Comparison of ENCODE assay signal across 9 mouse cellular contexts in the genomic region with DNA sequence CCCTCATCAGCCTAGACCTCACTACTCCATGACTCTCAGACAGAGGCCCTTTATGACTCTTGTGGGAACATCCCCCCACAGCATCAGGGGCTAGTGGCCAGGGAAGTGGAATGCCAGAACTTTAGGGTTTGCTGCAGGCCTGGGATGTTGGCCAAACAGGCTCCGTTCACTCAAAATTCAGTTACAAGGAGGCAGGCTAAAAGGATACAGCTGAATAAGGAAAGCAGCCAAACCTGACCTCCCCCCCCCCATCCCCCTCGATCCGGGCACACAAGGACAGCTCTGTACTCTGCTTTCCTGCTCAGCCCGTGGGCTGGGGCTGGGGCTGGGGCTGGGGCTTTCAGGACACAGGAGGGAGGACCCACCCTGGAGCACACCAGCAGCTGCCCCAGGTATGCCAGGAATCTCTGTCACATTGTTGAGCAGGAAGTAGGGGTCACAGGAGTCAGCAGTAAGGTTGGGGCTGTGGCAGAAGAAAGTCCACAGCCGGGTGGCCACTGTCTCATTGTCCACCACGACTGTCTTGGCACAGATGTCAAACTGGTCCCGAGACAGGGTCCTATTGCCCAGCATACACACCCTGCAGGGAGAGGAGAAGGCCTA. TPM values are rescaled to one million over a fixed set of nuclear protein-coding genes. Genes with fewer than 3 reads are reported as not detected.
DNase-seq lines count a peak whose midpoint lies in the region; ATAC-seq lines count a peak whose summit lies in the region.
"Had no signal": no experiment of that assay in that cellular context is flagged by ENCODE, and none has a peak within 500 bp of the region (broad histone marks: within the 10 kb centered on the region; RNA-seq: fewer than 3 reads in every experiment).

No protein-coding gene starts in this region.

- 37% methylated on average over 7 of the region's 7 CpGs for WGBS in hindbrain, embryonic 16.5 days

- H3K27ac ChIP-seq in hindbrain, embryonic 16.5 days (ENCODE audit: low read depth, low read length): peak overlapping the region; percentile 77
- H3K27ac ChIP-seq: liver, embryonic 14.5 days had no signal

- no peak overlapping the region for H3K9ac ChIP-seq in hindbrain, embryonic 16.5 days (ENCODE audit: low read depth, low read length)
- H3K9ac ChIP-seq: liver, embryonic 14.5 days had no signal

- peak; percentile 54 to 68 for DNase-seq in cerebellum, postnatal 10 days
- DNase-seq in cerebellum, postnatal 36 days: no peak
- DNase-seq in urinary bladder, postnatal 14 days (ENCODE audit: low spot score): peak; percentile 40
- no peak for DNase-seq in urinary bladder, postnatal 10 days (ENCODE audit: low spot score)
- DNase-seq in lung, postnatal 10 days: peak; percentile 81

- H3K36me3 ChIP-seq in hindbrain, embryonic 16.5 days (ENCODE audit: control insufficient read depth, insufficient read depth, low read length): no peaks in the 10 kb centered on the region

- no peaks in the 10 kb centered on the region for H3K9me3 ChIP-seq in hindbrain, embryonic 16.5 days (ENCODE audit: control insufficient read depth, low read length)

- H3K4me1 ChIP-seq in hindbrain, embryonic 16.5 days (ENCODE audit: control insufficient read depth, insufficient read depth, low read depth, low read length): peaks cover 7% of the 10 kb centered on the region; the same call in 1 of the 2 replicates

- peak overlapping the region; percentile 10; the same call in 1 of the 2 replicates for H3K4me2 ChIP-seq in hindbrain, embryonic 16.5 days (ENCODE audit: low read length)

- H3K4me3 ChIP-seq in hindbrain, embryonic 16.5 days (ENCODE audit: low read length): no peak overlapping the region

- H3K27me3 ChIP-seq in hindbrain, embryonic 16.5 days (replicated peaks; ENCODE audit: control insufficient read depth, insufficient read depth, low read length): no peaks in the 10 kb centered on the region

- ATAC-seq in hindbrain, embryonic 16.5 days: peak; percentile 95
- ATAC-seq in CD4-positive, CD25-positive, alpha-beta regulatory T cell, adult 4 months: no peak
- no peak for ATAC-seq in megakaryocyte-erythroid progenitor cell, adult 5-6 weeks (replicated peaks; ENCODE audit: low FRiP score, low TSS enrichment, poor library complexity, severe bottlenecking)

RNA-seq across cellular contexts. Expression of gene Lcat, which starts 8.0 kb away (rescaled TPM):
- 6.0 and 9.9 TPM in 2 replicates for polyA plus RNA-seq in hindbrain, embryonic 16.5 days (2015; fragmentation: Nextera tagmentation; extraction: Ambion mirVana)
- polyA plus RNA-seq in CD4-positive, CD25-positive, alpha-beta regulatory T cell, adult 4 months (2017; shearing (Covaris generic)): under 1 TPM in 1 of 2 experiments, not detected in 1; 0.40 TPM
- total RNA-seq in megakaryocyte-erythroid progenitor cell, adult 5-6 weeks (2014; fragmentation: Nextera tagmentation): 3.7 and 4.6 TPM in 2 replicates
- total RNA-seq in megakaryocyte-erythroid progenitor cell, adult 5-6 weeks (2017): 1.5 TPM in 1 of 2 replicates, not detected in the other

RNA-seq across cellular contexts. Expression of gene Psmb10, which starts 12.9 kb away (rescaled TPM):
- 81.8 and 93.0 TPM in 2 replicates for polyA plus RNA-seq in hindbrain, embryonic 16.5 days (2015; fragmentation: Nextera tagmentation; extraction: Ambion mirVana)
- 100 to 1,000 TPM; 339 to 391 TPM for polyA plus RNA-seq in CD4-positive, CD25-positive, alpha-beta regulatory T cell, adult 4 months (2017; shearing (Covaris generic))
- 93.9 and 150 TPM in 2 replicates for total RNA-seq in megakaryocyte-erythroid progenitor cell, adult 5-6 weeks (2014; fragmentation: Nextera tagmentation)
- total RNA-seq in megakaryocyte-erythroid progenitor cell, adult 5-6 weeks (2017): 29.5 and 38.9 TPM in 2 replicates

RNA-seq across cellular contexts. Expression of gene Slc12a4, which starts 14.7 kb away (rescaled TPM):
- polyA plus RNA-seq in hindbrain, embryonic 16.5 days (2015; fragmentation: Nextera tagmentation; extraction: Ambion mirVana): 14.6 and 17.1 TPM in 2 replicates
- polyA plus RNA-seq in CD4-positive, CD25-positive, alpha-beta regulatory T cell, adult 4 months (2017; shearing (Covaris generic)): 1 to 10 TPM; 4.5 to 7.2 TPM
- 11.4 and 14.2 TPM in 2 replicates for total RNA-seq in megakaryocyte-erythroid progenitor cell, adult 5-6 weeks (2014; fragmentation: Nextera tagmentation)
- 4.7 and 10.5 TPM in 2 replicates for total RNA-seq in megakaryocyte-erythroid progenitor cell, adult 5-6 weeks (2017)

RNA-seq across cellular contexts. Expression of gene Ctrl, which starts 17.5 kb away (rescaled TPM):
- 3.3 and 4.5 TPM in 2 replicates for polyA plus RNA-seq in hindbrain, embryonic 16.5 days (2015; fragmentation: Nextera tagmentation; extraction: Ambion mirVana)
- 1 to 10 TPM; 1.6 to 3.6 TPM for polyA plus RNA-seq in CD4-positive, CD25-positive, alpha-beta regulatory T cell, adult 4 months (2017; shearing (Covaris generic))
- 1.6 TPM in 1 of 2 replicates, not detected in the other for total RNA-seq in megakaryocyte-erythroid progenitor cell, adult 5-6 weeks (2014; fragmentation: Nextera tagmentation)
- not detected in 2 replicates for total RNA-seq in megakaryocyte-erythroid progenitor cell, adult 5-6 weeks (2017)

RNA-seq across cellular contexts. Expression of gene Dpep3, which starts 28.1 kb away (rescaled TPM):
- polyA plus RNA-seq in hindbrain, embryonic 16.5 days (2015; fragmentation: Nextera tagmentation; extraction: Ambion mirVana): not detected in 2 replicates
- not detected for polyA plus RNA-seq in CD4-positive, CD25-positive, alpha-beta regulatory T cell, adult 4 months (2017; shearing (Covaris generic))
- not detected in 2 replicates for total RNA-seq in megakaryocyte-erythroid progenitor cell, adult 5-6 weeks (2014; fragmentation: Nextera tagmentation)
- not detected in 2 replicates for total RNA-seq in megakaryocyte-erythroid progenitor cell, adult 5-6 weeks (2017)
- polyA plus RNA-seq: liver, embryonic 14.5 days had no signal

Comparison
In these comparisons a context has a peak if more than half of its experiments do, and no peak if none do; other contexts are left out.
1. DNase-seq: peak in cerebellum, postnatal 10 days (2 of 2), urinary bladder, postnatal 14 days (single experiment) and lung, postnatal 10 days (single experiment); none in cerebellum, postnatal 36 days (0 of 2) and urinary bladder, postnatal 10 days (single experiment).